12 mouse cellular contexts compared by ENCODE assay signal in the genomic region with DNA sequence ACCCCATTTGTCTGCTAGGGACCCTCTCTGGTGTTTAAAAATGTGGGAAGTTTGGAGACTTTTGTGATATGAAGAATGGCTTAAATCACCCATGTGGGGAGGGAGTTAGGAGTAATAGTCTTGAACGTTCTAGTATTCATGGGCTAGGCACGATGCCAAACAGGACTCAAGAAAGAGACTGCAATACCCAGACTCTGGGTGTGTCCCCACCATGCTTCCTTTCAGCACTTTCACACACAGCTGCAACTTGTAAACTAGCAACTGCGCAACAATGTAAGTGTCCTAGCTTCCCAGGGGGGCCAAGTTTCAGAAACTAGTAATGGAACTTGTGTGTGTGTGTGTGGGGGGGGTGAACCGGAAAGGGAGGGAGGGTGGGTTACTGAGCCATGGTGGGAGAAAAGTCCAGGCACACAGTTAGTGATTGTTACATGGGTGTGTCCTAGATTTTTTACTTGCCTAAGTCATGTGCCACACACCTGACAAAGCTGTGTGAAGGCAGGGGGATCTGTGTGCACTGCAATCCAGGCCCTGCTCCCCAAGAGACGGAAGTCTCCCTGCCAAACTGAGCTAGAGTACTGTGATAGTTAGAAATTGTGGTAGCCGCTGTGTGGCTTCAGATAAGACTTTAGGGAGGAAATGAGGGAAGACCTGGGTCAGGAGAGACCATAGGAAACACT.
DNase-seq lines count a peak whose midpoint lies in the region; ATAC-seq and TF ChIP-seq lines count a peak whose summit lies in the region.
"Had no signal": no experiment of that assay in that cellular context is flagged by ENCODE, and none has a peak within 500 bp of the region (broad histone marks: within the 10 kb centered on the region; RNA-seq: fewer than 3 reads in every experiment).

No protein-coding gene starts in this region.

- no peaks in the 10 kb centered on the region for H3K79me2 ChIP-seq in heart, adult 2 months (replicated peaks; ENCODE audit: control insufficient read depth, insufficient read depth, low read length)

- no peak overlapping the region for H3K27ac ChIP-seq in heart, embryonic 12.5 days (ENCODE audit: poor library complexity, severe bottlenecking)
- no peak overlapping the region for H3K27ac ChIP-seq in heart, adult 2 months
- no peak overlapping the region for H3K27ac ChIP-seq in limb, embryonic 14.5 days (replicated peaks; ENCODE audit: low read depth, low read length)
- H3K27ac ChIP-seq: kidney, embryonic 15.5 days had no signal

- H3K4me1 ChIP-seq in heart, embryonic 12.5 days (replicated peaks) = 0 out of 2 replicates have a peak, but pooled peaks cover 5% of the 10 kb centered on the region
- no peaks in the 10 kb centered on the region for H3K4me1 ChIP-seq in heart, adult 2 months (ENCODE audit: control insufficient read depth, insufficient read depth, low read length)
- H3K4me1 ChIP-seq in limb, embryonic 14.5 days (ENCODE audit: control insufficient read depth, insufficient read depth, low read length) = peaks cover 7% of the 10 kb centered on the region
- H3K4me1 ChIP-seq: kidney, embryonic 15.5 days had no signal

- H3K36me3 ChIP-seq in heart, embryonic 12.5 days = no peaks in the 10 kb centered on the region
- H3K36me3 ChIP-seq in heart, adult 2 months (ENCODE audit: control insufficient read depth, insufficient read depth, low read length) = no peaks in the 10 kb centered on the region
- no peaks in the 10 kb centered on the region for H3K36me3 ChIP-seq in limb, embryonic 14.5 days (ENCODE audit: control insufficient read depth, insufficient read depth, low read length)
- H3K36me3 ChIP-seq: kidney, embryonic 15.5 days had no signal

- H3K27me3 ChIP-seq in heart, embryonic 12.5 days (replicated peaks) = no peaks in the 10 kb centered on the region
- no peaks in the 10 kb centered on the region for H3K27me3 ChIP-seq in heart, adult 2 months (ENCODE audit: control insufficient read depth, insufficient read depth, low read length)
- no peaks in the 10 kb centered on the region for H3K27me3 ChIP-seq in limb, embryonic 14.5 days (ENCODE audit: control insufficient read depth, insufficient read depth, low read length)
- H3K27me3 ChIP-seq: kidney, embryonic 15.5 days had no signal

- no peak for TF ChIP-seq POLR2A in heart, adult 2 months (IDR thresholded peaks at IDR 0.05; ENCODE audit: insufficient read depth, low read depth, low read length)
- no peak for TF ChIP-seq POLR2A in limb, embryonic 14.5 days (IDR thresholded peaks at IDR 0.05; ENCODE audit: borderline replicate concordance, extremely low read depth, insufficient read depth, insufficient read length)

- intact Hi-C loops in heart, adult 2 months (cut with DNase I) = no loop called here

- no peaks in the 10 kb centered on the region for H3K9me3 ChIP-seq in heart, embryonic 12.5 days (replicated peaks)
- H3K9me3 ChIP-seq in limb, embryonic 14.5 days (ENCODE audit: control insufficient read depth, low read length) = no peaks in the 10 kb centered on the region
- H3K9me3 ChIP-seq: kidney, embryonic 15.5 days had no signal

- WGBS in heart, embryonic 12.5 days = 56% methylated on average over 6 of the region's 6 CpGs
- 31% methylated on average over 6 of the region's 6 CpGs for WGBS in heart, adult 2 months
- WGBS in limb, embryonic 14.5 days = 43% methylated on average over 6 of the region's 6 CpGs

- no peak overlapping the region for H3K9ac ChIP-seq in heart, embryonic 12.5 days
- no peak overlapping the region for H3K9ac ChIP-seq in heart, adult 2 months (ENCODE audit: low read depth, low read length)
- H3K9ac ChIP-seq in limb, embryonic 14.5 days (ENCODE audit: low read depth, low read length, severe bottlenecking) = no peak overlapping the region
- H3K9ac ChIP-seq: kidney, embryonic 15.5 days had no signal

- H3K4me3 ChIP-seq in heart, embryonic 12.5 days = no peak overlapping the region
- no peak overlapping the region for H3K4me3 ChIP-seq in heart, adult 2 months
- no peak overlapping the region for H3K4me3 ChIP-seq in limb, embryonic 14.5 days (replicated peaks; ENCODE audit: low read length)
- H3K4me3 ChIP-seq: kidney, embryonic 15.5 days had no signal

- ATAC-seq in heart, embryonic 12.5 days (ENCODE audit: insufficient number of reproducible peaks, low FRiP score) = no peak
- peak; percentile 62 for ATAC-seq in limb, embryonic 14.5 days (ENCODE audit: low FRiP score, low read depth)
- ATAC-seq: activated CD4-positive, CD25-positive, alpha-beta regulatory T cell, adult 4 months had no signal

- peak; percentile 68 to 73 for DNase-seq in heart, adult 18-20 months
- peak; percentile 22 to 32 for DNase-seq in heart, adult 2 months
- DNase-seq in limb, embryonic 14.5 days (ENCODE audit: low spot score) = no peak
- DNase-seq in lung, postnatal 4 days = peak; percentile 30 to 64
- no peak for DNase-seq in left cerebral cortex, adult 9 months (ENCODE audit: low spot score in 2 of 2)
- DNase-seq in adrenal gland, adult (ENCODE audit: inconsistent age in 2 of 2, low spot score in 1 of 2) = no peak
- DNase-seq in kidney, postnatal 25 days = no peak
- DNase-seq: cerebellum, adult 2 months; right cerebral cortex, postnatal 25 days had no signal

- TF ChIP-seq EP300 in heart, adult 2 months (IDR thresholded peaks at IDR 0.05; ENCODE audit: insufficient read depth, low read depth, low read length) = no peak

- TF ChIP-seq CTCF in heart, adult 2 months (IDR thresholded peaks at IDR 0.05) = no peak

- no peak overlapping the region for H3K4me2 ChIP-seq in heart, embryonic 12.5 days
- H3K4me2 ChIP-seq in limb, embryonic 14.5 days (replicated peaks; ENCODE audit: low read depth, low read length, severe bottlenecking) = no peak overlapping the region
- H3K4me2 ChIP-seq: kidney, embryonic 15.5 days had no signal

Comparison
In these comparisons a context has a peak if more than half of its experiments do, and no peak if none do; other contexts are left out.
1. DNase-seq: peak in heart, adult 18-20 months (2 of 2), heart, adult 2 months (2 of 2) and lung, postnatal 4 days (2 of 2); none in limb, embryonic 14.5 days (single experiment), left cerebral cortex, adult 9 months (0 of 2), adrenal gland, adult (0 of 2) and kidney, postnatal 25 days (0 of 2).